Mouse (Mus musculus): ENCODE data around the gene Nudcd2.

- TF ChIP-seq CTCF (IDR thresholded peaks at IDR 0.05; ENCODE audit: low read depth, low read length) (no peak), POLR2A (IDR thresholded peaks at IDR 0.05; ENCODE audit: borderline replicate concordance, low read depth, low read length) (no peak)
Observed at GRCm38 (mm10) chr11:40784326-40784725, 50.9 kb downstream of the Nudcd2 start.
